In the genomic region with DNA sequence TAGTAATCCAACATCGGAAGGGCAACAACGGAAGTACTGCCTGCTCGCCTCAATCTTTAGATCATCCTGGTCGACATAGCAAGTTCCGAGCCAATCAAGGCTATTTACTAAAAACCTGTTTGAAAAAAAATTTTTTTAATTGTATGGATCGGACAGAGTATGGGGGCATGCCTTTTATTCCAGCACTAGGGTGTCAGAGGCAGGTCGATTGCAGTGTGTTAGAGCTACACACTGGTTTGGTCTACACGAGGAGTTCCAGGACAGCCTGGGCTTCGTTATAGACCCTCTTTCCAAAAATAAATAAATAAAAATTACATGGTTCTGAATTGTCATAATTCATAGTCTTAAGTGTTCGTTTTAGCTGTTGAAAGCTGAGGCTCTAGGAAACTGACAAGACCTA, we compare ENCODE assay signal across 8 mouse cellular contexts. TPM values are rescaled to one million over a fixed set of nuclear protein-coding genes. Genes with fewer than 3 reads are reported as not detected.
DNase-seq lines count a peak whose midpoint lies in the region; ATAC-seq and TF ChIP-seq lines count a peak whose summit lies in the region.

No protein-coding gene starts in this region.

- no peaks in the 10 kb centered on the region for H3K27me3 ChIP-seq in heart, embryonic 12.5 days (replicated peaks)
- H3K27me3 ChIP-seq in CH12.LX (replicated peaks): no peaks in the 10 kb centered on the region
- no peaks in the 10 kb centered on the region for H3K27me3 ChIP-seq in forebrain, embryonic 12.5 days
- no peaks in the 10 kb centered on the region for H3K27me3 ChIP-seq in liver, embryonic 14.5 days (ENCODE audit: control insufficient read depth, insufficient read depth, low read length)

- TF ChIP-seq POLR2A in CH12.LX (IDR thresholded peaks at IDR 0.05; ENCODE audit: low read depth, low read length): no peak

- H3K36me3 ChIP-seq in heart, embryonic 12.5 days: peaks cover 9% of the 10 kb centered on the region
- H3K36me3 ChIP-seq in CH12.LX (replicated peaks in 1 of 2; ENCODE audit: control insufficient read depth in 1 of 2, insufficient read depth in 1 of 2, low read length in 1 of 2): peaks cover 3 to 8% of the 10 kb centered on the region in 2 experiments
- 0 out of 2 replicates have a peak, but pooled peaks cover 5% of the 10 kb centered on the region for H3K36me3 ChIP-seq in forebrain, embryonic 12.5 days (replicated peaks)
- H3K36me3 ChIP-seq in liver, embryonic 14.5 days (replicated peaks; ENCODE audit: control insufficient read depth, insufficient read depth, low read depth): peaks cover 5% of the 10 kb centered on the region

- intact Hi-C loops in heart, postnatal 10 days (cut with DNase I): no loop called here

- WGBS in heart, embryonic 12.5 days: 15% methylated on average over 10 of the region's 10 CpGs
- 19% methylated on average over 10 of the region's 10 CpGs for WGBS in forebrain, embryonic 12.5 days
- WGBS in liver, embryonic 14.5 days (ENCODE audit: insufficient replicate concordance): 11% methylated on average over 10 of the region's 10 CpGs

- H3K4me1 ChIP-seq in heart, embryonic 12.5 days (replicated peaks): peaks cover 11% of the 10 kb centered on the region
- peaks cover 2 to 24% of the 10 kb centered on the region in 2 experiments; a peak in 3 of 4 replicates for H3K4me1 ChIP-seq in CH12.LX (ENCODE audit: control insufficient read depth in 1 of 2, insufficient read depth in 2 of 2)
- peaks cover 12% of the 10 kb centered on the region for H3K4me1 ChIP-seq in forebrain, embryonic 12.5 days
- peaks cover 3 to 12% of the 10 kb centered on the region in 2 experiments for H3K4me1 ChIP-seq in liver, embryonic 14.5 days (replicated peaks; ENCODE audit: control insufficient read depth in 2 of 2, insufficient read depth in 2 of 2, low read length in 1 of 2)

- no peak for ATAC-seq in heart, embryonic 12.5 days (ENCODE audit: insufficient number of reproducible peaks, low FRiP score)
- ATAC-seq in forebrain, embryonic 12.5 days (ENCODE audit: low FRiP score): peak; percentile 28; the same call in 1 of the 2 replicates
- no peak for ATAC-seq in liver, embryonic 14.5 days (ENCODE audit: insufficient read depth)

- peak overlapping the region; percentile 78 for H3K4me3 ChIP-seq in heart, embryonic 12.5 days
- H3K4me3 ChIP-seq in CH12.LX (replicated peaks in 1 of 3; ENCODE audit: low read depth in 2 of 3, low read length in 2 of 3, poor library complexity in 1 of 3): peak overlapping the region; percentile 46 to 82 (median 69)
- peak overlapping the region; percentile 68 for H3K4me3 ChIP-seq in forebrain, embryonic 12.5 days (replicated peaks)
- H3K4me3 ChIP-seq in liver, embryonic 14.5 days (ENCODE audit: insufficient read depth in 1 of 2, low read depth in 2 of 2, low read length in 2 of 2): peak overlapping the region; percentile 50 to 92

- no peak for TF ChIP-seq RAD21 in CH12.LX (IDR thresholded peaks at IDR 0.05; ENCODE audit: low read depth, low read length)

- H3K9me3 ChIP-seq in heart, embryonic 12.5 days (replicated peaks): no peaks in the 10 kb centered on the region
- H3K9me3 ChIP-seq in CH12.LX (replicated peaks; ENCODE audit: low read length): no peaks in the 10 kb centered on the region
- H3K9me3 ChIP-seq in forebrain, embryonic 12.5 days: no peaks in the 10 kb centered on the region
- H3K9me3 ChIP-seq in liver, embryonic 14.5 days (ENCODE audit: control insufficient read depth, low read length): no peaks in the 10 kb centered on the region

- dilution Hi-C loops in CH12.LX (cut with MboI; ENCODE audit: extremely low pct_ligation_motif_present, extremely low pct_unique_long_range_greater_than_20kb, low sequenced_read_pairs): no loop called here

- H3K9ac ChIP-seq in heart, embryonic 12.5 days: peak overlapping the region; percentile 93
- peak overlapping the region; percentile 85 for H3K9ac ChIP-seq in CH12.LX (ENCODE audit: insufficient read depth, low read depth)
- H3K9ac ChIP-seq in forebrain, embryonic 12.5 days: peak overlapping the region; percentile 73
- H3K9ac ChIP-seq in liver, embryonic 14.5 days (replicated peaks): peak overlapping the region; percentile 70

- peak overlapping the region; percentile 100 for H3K27ac ChIP-seq in heart, embryonic 12.5 days (ENCODE audit: poor library complexity, severe bottlenecking)
- H3K27ac ChIP-seq in CH12.LX (ENCODE audit: insufficient read depth, low read depth): no peak overlapping the region
- H3K27ac ChIP-seq in forebrain, embryonic 12.5 days: peak overlapping the region; percentile 98; the same call in 1 of the 2 replicates
- peak overlapping the region; percentile 13 for H3K27ac ChIP-seq in liver, embryonic 14.5 days

- in situ Hi-C loops in CH12.LX (cut with MboI; ENCODE audit: low pct_ligation_motif_present, low pct_unique_long_range_greater_than_20kb, low sequenced_read_pairs): no loop called here

- no peak for DNase-seq in heart, postnatal 10 days
- DNase-seq in CH12.LX (ENCODE audit: extremely low read depth): no peak
- no peak for DNase-seq in liver, embryonic 14.5 days (ENCODE audit: low read depth in 3 of 3, low spot score in 3 of 3)
- no peak for DNase-seq in frontal cortex, postnatal 10 days (ENCODE audit: low spot score in 2 of 2)
- DNase-seq in layer of hippocampus, adult 9-10 months (ENCODE audit: low spot score): no peak
- DNase-seq in cerebellum, adult 8-10 months: no peak

- TF ChIP-seq EP300 in CH12.LX (IDR thresholded peaks at IDR 0.05; ENCODE audit: low read length): no peak
- no peak for TF ChIP-seq EP300 in liver, embryonic 14.5 days (IDR thresholded peaks at IDR 0.05; ENCODE audit: low read depth)

- H3K4me2 ChIP-seq in heart, embryonic 12.5 days: peak overlapping the region; percentile 82
- H3K4me2 ChIP-seq in CH12.LX (ENCODE audit: insufficient read depth, low read depth, poor library complexity, severe bottlenecking): peak overlapping the region; percentile 54
- peak overlapping the region; percentile 73 for H3K4me2 ChIP-seq in forebrain, embryonic 12.5 days
- peak overlapping the region; percentile 72 for H3K4me2 ChIP-seq in liver, embryonic 14.5 days (ENCODE audit: low read depth)

- TF ChIP-seq CTCF in CH12.LX (conservative IDR thresholded peaks at IDR 0.05 in 1 of 2, IDR thresholded peaks at IDR 0.05 in 1 of 2; ENCODE audit: low read depth in 2 of 2, low read length in 2 of 2): no peak
- TF ChIP-seq CTCF in liver, embryonic 14.5 days (IDR thresholded peaks at IDR 0.05; ENCODE audit: low read depth): no peak

- H3K79me2 ChIP-seq in CH12.LX (replicated peaks; ENCODE audit: control insufficient read depth, extremely low read depth, insufficient read depth, poor library complexity, severe bottlenecking): peaks cover 31% of the 10 kb centered on the region

TF ChIP-seq in CH12.LX, 34 proteins besides CTCF, POLR2A, EP300 and RAD21:
- no peak for TF ChIP-seq IRF4 (IDR thresholded peaks at IDR 0.05; ENCODE audit: low read depth, low read length)
- TF ChIP-seq BHLHE40 (IDR thresholded peaks at IDR 0.05; ENCODE audit: low read depth, low read length): no peak
- no peak for TF ChIP-seq JUN (IDR thresholded peaks at IDR 0.05; ENCODE audit: insufficient read depth, low read depth, low read length)
- no peak for TF ChIP-seq HCFC1 (IDR thresholded peaks at IDR 0.05; ENCODE audit: low read depth, low read length)
- no peak; the same call in 1 of the 2 replicates for TF ChIP-seq JUND (conservative IDR thresholded peaks at IDR 0.05; ENCODE audit: low read depth, low read length)
- TF ChIP-seq MYC (IDR thresholded peaks at IDR 0.05; ENCODE audit: low read depth, low read length): no peak
- no peak for TF ChIP-seq USF1 (IDR thresholded peaks at IDR 0.05; ENCODE audit: low read depth, low read length)
- TF ChIP-seq TBP (conservative IDR thresholded peaks at IDR 0.05; ENCODE audit: low read depth, low read length): no peak
- TF ChIP-seq SIN3A (IDR thresholded peaks at IDR 0.05; ENCODE audit: low read length): no peak
- TF ChIP-seq SMC3 (IDR thresholded peaks at IDR 0.05; ENCODE audit: low read depth, low read length): no peak
- TF ChIP-seq ZNF384 (IDR thresholded peaks at IDR 0.05; ENCODE audit: low read depth, low read length): no peak
- TF ChIP-seq ELF1 (IDR thresholded peaks at IDR 0.05; ENCODE audit: low read depth, low read length): no peak
- TF ChIP-seq ZKSCAN1 (IDR thresholded peaks at IDR 0.05; ENCODE audit: borderline replicate concordance, low read depth, low read length): no peak
- no peak for TF ChIP-seq ZMIZ1 (IDR thresholded peaks at IDR 0.05; ENCODE audit: low read depth, low read length)
- no peak for TF ChIP-seq MAFK (IDR thresholded peaks at IDR 0.05; ENCODE audit: insufficient replicate concordance, low read length)
- TF ChIP-seq ZC3H11A (IDR thresholded peaks at IDR 0.05; ENCODE audit: low read depth, low read length): no peak
- no peak for TF ChIP-seq MAZ (IDR thresholded peaks at IDR 0.05; ENCODE audit: low read depth, low read length)
- no peak for TF ChIP-seq UBTF (IDR thresholded peaks at IDR 0.05; ENCODE audit: low read depth, low read length)
- no peak for TF ChIP-seq NELFE (IDR thresholded peaks at IDR 0.05; ENCODE audit: low read depth, low read length)
- TF ChIP-seq E2F4 (IDR thresholded peaks at IDR 0.05; ENCODE audit: insufficient replicate concordance, low read depth, low read length): no peak

RNA-seq across cellular contexts. Expression of gene Eed, which starts 0.8 kb away (rescaled TPM):
- polyA plus RNA-seq in heart, embryonic 12.5 days (2016; fragmentation: Nextera tagmentation; extraction: Ambion mirVana): 51.3 and 51.9 TPM in 2 replicates
- 10 to 100 TPM; 26.6 to 30.3 TPM for total RNA-seq in heart, postnatal 10 days (2021)
- 108 and 138 TPM in 2 replicates for total RNA-seq in CH12.LX (2012; rRNA removed)
- total RNA-seq in CH12.LX (2014; rRNA removed): 143 and 161 TPM in 2 replicates
- polyA plus RNA-seq in CH12.LX (2012; ENCODE audit: insufficient read length, low read depth): 242 and 267 TPM in 2 replicates
- 85.6 and 94.6 TPM in 2 replicates for polyA plus RNA-seq in forebrain, embryonic 12.5 days (2016; fragmentation: Nextera tagmentation; extraction: Ambion mirVana)
- 18.1 and 32.3 TPM in 2 replicates for polyA plus RNA-seq in liver, embryonic 14.5 days (2012; rRNA removed)
- 34.1 and 34.7 TPM in 2 replicates for polyA plus RNA-seq in liver, embryonic 14.5 days (2014; fragmentation: Nextera tagmentation; extraction: Ambion mirVana)

RNA-seq across cellular contexts. Expression of gene Hikeshi, which starts 40.6 kb away (rescaled TPM):
- 112 TPM in 2 replicates for polyA plus RNA-seq in heart, embryonic 12.5 days (2016; fragmentation: Nextera tagmentation; extraction: Ambion mirVana)
- total RNA-seq in heart, postnatal 10 days (2021): 10 to 100 TPM; 59.1 to 61.9 TPM
- 66.6 and 69.2 TPM in 2 replicates for total RNA-seq in CH12.LX (2012; rRNA removed)
- total RNA-seq in CH12.LX (2014; rRNA removed): 126 and 128 TPM in 2 replicates
- polyA plus RNA-seq in CH12.LX (2012; ENCODE audit: insufficient read length, low read depth): 53.3 and 67.5 TPM in 2 replicates
- polyA plus RNA-seq in forebrain, embryonic 12.5 days (2016; fragmentation: Nextera tagmentation; extraction: Ambion mirVana): 155 and 157 TPM in 2 replicates
- polyA plus RNA-seq in liver, embryonic 14.5 days (2012; rRNA removed): 13.9 and 26.7 TPM in 2 replicates
- polyA plus RNA-seq in liver, embryonic 14.5 days (2014; fragmentation: Nextera tagmentation; extraction: Ambion mirVana): 62.1 and 66.9 TPM in 2 replicates
